Mouse (Mus musculus) stomach, postnatal 0 days (tissue): ENCODE measurements around the gene Cd38.

Experiments used
- CTCF ChIP-seq: IDR thresholded peaks from 2 replicates; pipeline ENCODE4 v1.5.1; 2016; ENCODE audit warnings: antibody characterized with exemption, low read depth, mild to moderate bottlenecking, moderate library complexity
- EP300 ChIP-seq: optimal IDR thresholded peaks from 2 replicates; pipeline ENCODE3; 2016; ENCODE audit warnings: antibody characterized with exemption

- TF ChIP-seq CTCF (peak; percentile 80), EP300 (no peak)
These were observed 24.0 kb downstream of the Cd38 start for GRCm38 (mm10) chr5:43892386-43892785.
